Mouse (Mus musculus) forebrain, embryonic 10.5 days (tissue): ENCODE measurements around the gene Cd8a. TPM values are rescaled to one million over a fixed set of nuclear protein-coding genes. Genes with fewer than 3 reads are reported as not detected.

Experiments used
- DNase-seq: peaks from one replicate; pipeline ENCODE4 v3.0.0-alpha.2; 2017; ENCODE audit warnings: low spot score; ENCODE audit errors: extremely low spot score
- H3K27ac ChIP-seq: fragments of 300-500 bp; sonication (generic); 2 replicates; pipeline ENCODE4 v1.5.1; 2016; ENCODE audit warnings: mild to moderate bottlenecking
- H3K27me3 ChIP-seq: fragments of 300-500 bp; sonication (generic); 2 replicates; pipeline ENCODE4 v1.6.1; 2016; ENCODE audit warnings: mild to moderate bottlenecking; ENCODE audit not compliant: poor library complexity, severe bottlenecking
- H3K36me3 ChIP-seq: fragments of 300-500 bp; sonication (generic); replicated peaks from 2 replicates; pipeline ENCODE4 v1.6.1; 2016; ENCODE audit warnings: mild to moderate bottlenecking, moderate library complexity
- H3K4me1 ChIP-seq: fragments of 300-500 bp; sonication (generic); 2 replicates; pipeline ENCODE4 v1.6.1; 2016
- H3K4me3 ChIP-seq: fragments of 300-500 bp; sonication (generic); 2 replicates; pipeline ENCODE4 v1.5.1; 2016; ENCODE audit warnings: mild to moderate bottlenecking, moderate library complexity
- H3K9me3 ChIP-seq: fragments of 300-500 bp; sonication (generic); 2 replicates; pipeline ENCODE4 v1.6.1; 2016; ENCODE audit warnings: mild to moderate bottlenecking, moderate library complexity
- WGBS: fragments of 180-500 bp; shearing (Covaris S2); methylation state at CpG from one replicate; pipeline ENCODE4 v1.1.7; 2016; 5-methylcytosine and 5-hydroxymethylcytosine counted together
- polyA plus RNA-seq: library from polyadenylated mRNA; unstranded; fragments of >200 nt; fragmentation: Nextera tagmentation; extraction: Ambion mirVana; gene quantifications from 2 replicates; pipeline ENCODE4 v1.2.1, GENCODE M21; 2016

Gene Cd8a
- polyA plus RNA-seq, 1 experiment from 2014 or later: not detected

- H3K4me3 ChIP-seq: no peak overlapping the region
- no peak overlapping the region for H3K27ac ChIP-seq
- H3K27me3 ChIP-seq: no peaks in the 10 kb centered on the region
- no peak for DNase-seq
- H3K36me3 ChIP-seq: no peaks in the 10 kb centered on the region
- peaks cover 11% of the 10 kb centered on the region; the same call in 1 of the 2 replicates for H3K9me3 ChIP-seq
- H3K4me1 ChIP-seq: no peaks in the 10 kb centered on the region
- WGBS: 83% methylated on average over 2 of the region's 2 CpGs
Observed at GRCm38 (mm10) chr6:71374921-71375320, 1.7 kb downstream of the Cd8a start.

GRCm38 (mm10) chr6:71376711-71377110, 3.5 kb downstream of the Cd8a start:
- WGBS: 96% methylated on average over 13 of the region's 13 CpGs
- no peak overlapping the region for H3K4me3 ChIP-seq
- no peaks in the 10 kb centered on the region for H3K27me3 ChIP-seq
- H3K9me3 ChIP-seq: peaks cover 11% of the 10 kb centered on the region; the same call in 1 of the 2 replicates
- no peaks in the 10 kb centered on the region for H3K36me3 ChIP-seq
- H3K4me1 ChIP-seq: no peaks in the 10 kb centered on the region
- no peak overlapping the region for H3K27ac ChIP-seq
- no peak for DNase-seq

- H3K4me3 ChIP-seq: no peak overlapping the region
- no peak overlapping the region for H3K27ac ChIP-seq
- H3K36me3 ChIP-seq: no peaks in the 10 kb centered on the region
- H3K9me3 ChIP-seq: peaks cover 11% of the 10 kb centered on the region; the same call in 1 of the 2 replicates
- DNase-seq: no peak
- no peaks in the 10 kb centered on the region for H3K4me1 ChIP-seq
- WGBS: 88% methylated on average over 5 of the region's 5 CpGs
- H3K27me3 ChIP-seq: no peaks in the 10 kb centered on the region
Observed at GRCm38 (mm10) chr6:71381654-71382053, 8.4 kb downstream of the Cd8a start.

- Histone ChIP-seq H3K4me3 (no peak overlapping the region), H3K27me3 (no peaks in the 10 kb centered on the region), H3K36me3 (peaks cover 53% of the 10 kb centered on the region), H3K4me1 (no peaks in the 10 kb centered on the region), H3K9me3 (no peaks in the 10 kb centered on the region), H3K27ac (no peak overlapping the region)
- no peak for DNase-seq
- 94% methylated on average over 2 of the region's 2 CpGs for WGBS
Observed at GRCm38 (mm10) chr6:71390496-71390895, 17.3 kb downstream of the Cd8a start.

- no peaks in the 10 kb centered on the region for H3K4me1 ChIP-seq
- H3K4me3 ChIP-seq: no peak overlapping the region
- peaks cover 63% of the 10 kb centered on the region for H3K36me3 ChIP-seq
- H3K27me3 ChIP-seq: no peaks in the 10 kb centered on the region
- WGBS: 90% methylated on average over 1 of the region's 1 CpGs
- no peak for DNase-seq
- H3K27ac ChIP-seq: no peak overlapping the region
- no peaks in the 10 kb centered on the region for H3K9me3 ChIP-seq
Observed at GRCm38 (mm10) chr6:71396016-71396415, 22.8 kb downstream of the Cd8a start.

- H3K9me3 ChIP-seq: no peaks in the 10 kb centered on the region
- WGBS: 90% methylated on average over 6 of the region's 6 CpGs
- peaks cover 56% of the 10 kb centered on the region for H3K36me3 ChIP-seq
- H3K27me3 ChIP-seq: no peaks in the 10 kb centered on the region
- H3K4me1 ChIP-seq: no peaks in the 10 kb centered on the region
- H3K27ac ChIP-seq: no peak overlapping the region
- DNase-seq: no peak
- H3K4me3 ChIP-seq: no peak overlapping the region
Observed at GRCm38 (mm10) chr6:71396761-71397160, 23.5 kb downstream of the Cd8a start.

GRCm38 (mm10) chr6:71398829-71399609, 25.8 kb downstream of the Cd8a start:
- no peaks in the 10 kb centered on the region for H3K27me3 ChIP-seq
- H3K36me3 ChIP-seq: peaks cover 41% of the 10 kb centered on the region
- no peak for DNase-seq
- H3K27ac ChIP-seq: no peak overlapping the region
- 87% methylated on average over 4 of the region's 4 CpGs for WGBS
- no peak overlapping the region for H3K4me3 ChIP-seq
- no peaks in the 10 kb centered on the region for H3K4me1 ChIP-seq
- H3K9me3 ChIP-seq: no peaks in the 10 kb centered on the region

- Histone ChIP-seq H3K4me1 (no peaks in the 10 kb centered on the region), H3K4me3 (no peak overlapping the region), H3K9me3 (no peaks in the 10 kb centered on the region), H3K27ac (no peak overlapping the region), H3K27me3 (no peaks in the 10 kb centered on the region), H3K36me3 (peaks cover 40% of the 10 kb centered on the region)
- no peak for DNase-seq
- WGBS: 90% methylated on average over 4 of the region's 4 CpGs
Observed at GRCm38 (mm10) chr6:71414624-71415023, 41.4 kb downstream of the Cd8a start.

GRCm38 (mm10) chr6:71415446-71415845, 42.2 kb downstream of the Cd8a start:
- Histone ChIP-seq H3K27me3 (no peaks in the 10 kb centered on the region), H3K27ac (no peak overlapping the region), H3K4me3 (no peak overlapping the region), H3K36me3 (peaks cover 33% of the 10 kb centered on the region), H3K9me3 (no peaks in the 10 kb centered on the region), H3K4me1 (no peaks in the 10 kb centered on the region)
- DNase-seq: no peak
- 90% methylated on average over 3 of the region's 3 CpGs for WGBS

GRCm38 (mm10) chr6:71418874-71419273, 45.6 kb downstream of the Cd8a start:
- no peaks in the 10 kb centered on the region for H3K4me1 ChIP-seq
- WGBS: 94% methylated on average over 3 of the region's 3 CpGs
- H3K27me3 ChIP-seq: no peaks in the 10 kb centered on the region
- H3K9me3 ChIP-seq: no peaks in the 10 kb centered on the region
- no peak overlapping the region for H3K27ac ChIP-seq
- no peak for DNase-seq
- H3K4me3 ChIP-seq: no peak overlapping the region
- peaks cover 16% of the 10 kb centered on the region for H3K36me3 ChIP-seq

- H3K9me3 ChIP-seq: no peaks in the 10 kb centered on the region
- H3K4me1 ChIP-seq: no peaks in the 10 kb centered on the region
- no peak overlapping the region for H3K4me3 ChIP-seq
- no peaks in the 10 kb centered on the region for H3K27me3 ChIP-seq
- DNase-seq: no peak
- no peak overlapping the region for H3K27ac ChIP-seq
- H3K36me3 ChIP-seq: peaks cover 19% of the 10 kb centered on the region
- 94% methylated on average over 6 of the region's 6 CpGs for WGBS
Observed at GRCm38 (mm10) chr6:71420848-71421247, 47.6 kb downstream of the Cd8a start.

- no peaks in the 10 kb centered on the region for H3K27me3 ChIP-seq
- H3K36me3 ChIP-seq: peaks cover 28% of the 10 kb centered on the region
- H3K4me3 ChIP-seq: no peak overlapping the region
- no peaks in the 10 kb centered on the region for H3K4me1 ChIP-seq
- WGBS: 87% methylated on average over 3 of the region's 3 CpGs
- H3K9me3 ChIP-seq: no peaks in the 10 kb centered on the region
- no peak overlapping the region for H3K27ac ChIP-seq
- no peak for DNase-seq
Observed at GRCm38 (mm10) chr6:71422162-71422561, 48.9 kb downstream of the Cd8a start.

- DNase-seq: no peak
- H3K27ac ChIP-seq: no peak overlapping the region
- no peaks in the 10 kb centered on the region for H3K4me1 ChIP-seq
- no peaks in the 10 kb centered on the region for H3K27me3 ChIP-seq
- 91% methylated on average over 3 of the region's 3 CpGs for WGBS
- H3K9me3 ChIP-seq: no peaks in the 10 kb centered on the region
- peaks cover 33% of the 10 kb centered on the region for H3K36me3 ChIP-seq
- no peak overlapping the region for H3K4me3 ChIP-seq
Observed at GRCm38 (mm10) chr6:71423116-71423515, 49.9 kb downstream of the Cd8a start.
